Mouse (Mus musculus) urinary bladder, postnatal 10 days (tissue): ENCODE results near the gene Eif3g.

ENCODE experiments used
- DNase-seq: peaks from one replicate; pipeline ENCODE4 v3.0.0; 2022; ENCODE audit warnings: low spot score

Eif3g gene

GRCm38 (mm10) chr9:20898511-20899073 is at the start of gene Eif3g:
TSS of gene Eif3g (minus strand) at chr9:20898623.
- DNase-seq = peak; percentile 67

DNA sequence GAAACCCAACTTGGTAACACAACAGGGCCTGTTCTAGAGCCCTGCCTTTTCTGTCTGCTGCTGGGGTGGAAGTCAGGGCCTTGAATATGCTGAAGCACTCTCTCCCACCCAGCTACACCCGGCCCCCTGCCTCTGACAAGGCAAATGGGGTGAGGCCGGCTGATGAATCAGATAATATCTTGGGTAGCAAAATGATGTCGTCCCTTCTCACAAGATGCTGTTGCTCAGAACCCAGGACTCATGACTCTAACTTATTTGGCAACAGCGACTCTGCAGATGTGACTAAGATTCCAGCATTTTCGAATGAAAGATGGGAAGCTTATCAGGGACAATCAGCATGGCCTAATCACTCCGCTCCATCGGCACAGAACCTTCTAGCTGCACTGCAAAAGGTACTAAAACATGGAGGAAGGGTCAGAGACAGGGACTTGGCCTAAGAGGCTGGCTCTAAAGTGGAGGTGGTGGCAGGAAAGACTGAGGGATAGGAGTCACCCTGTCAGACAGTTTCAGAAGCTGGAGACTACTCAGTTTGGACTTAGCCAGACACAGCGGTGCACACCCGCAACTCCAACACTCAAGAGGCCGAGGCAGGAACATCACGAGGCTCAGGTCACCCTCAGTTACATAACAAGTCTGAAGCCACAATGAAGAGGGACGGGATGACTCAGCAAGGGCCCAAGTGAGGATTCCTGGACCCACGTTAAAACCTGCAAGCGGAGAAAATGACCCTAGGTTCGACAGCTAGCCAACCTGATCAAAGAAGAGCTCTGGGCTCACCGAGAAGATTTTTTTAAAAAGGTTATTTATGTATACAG is 47.9 kb upstream of the Eif3g start:
- DNase-seq = no peak

DNA sequence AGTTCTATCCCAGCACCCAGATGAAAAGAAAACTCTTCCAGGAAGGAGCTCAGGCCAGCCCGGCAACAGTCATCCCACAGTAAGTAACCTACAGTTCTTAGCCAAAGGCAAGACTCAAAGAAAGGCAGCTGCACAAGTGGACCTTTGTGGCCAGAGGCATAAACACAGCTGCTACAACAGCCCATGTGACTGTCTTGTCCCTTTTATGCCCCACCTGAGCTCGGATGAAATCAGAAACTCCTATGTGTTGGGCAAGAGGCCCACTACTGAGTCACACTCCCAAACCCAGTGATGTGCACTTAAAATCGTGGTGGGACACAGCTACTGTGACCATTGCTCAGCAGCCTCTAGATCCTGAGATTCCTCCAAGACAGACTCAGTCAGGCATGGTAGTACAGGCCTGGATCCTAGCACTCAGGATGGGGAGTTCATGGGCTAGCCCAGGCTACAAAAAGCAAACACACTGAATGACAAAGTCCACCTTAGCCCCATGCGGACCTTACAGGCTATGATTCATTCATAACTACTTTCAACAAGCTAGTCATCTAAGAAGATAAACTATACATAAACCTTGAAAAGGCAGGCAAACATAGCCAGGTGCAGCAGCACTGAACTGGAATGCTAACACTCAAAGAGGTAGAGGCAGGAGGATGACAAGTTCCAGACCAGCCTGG is 46.4 kb upstream of the Eif3g start:
- DNase-seq = no peak

- DNase-seq = no peak
Measured at GRCm38 (mm10) chr9:20943911-20944310, 45.5 kb upstream of the Eif3g start.

DNA sequence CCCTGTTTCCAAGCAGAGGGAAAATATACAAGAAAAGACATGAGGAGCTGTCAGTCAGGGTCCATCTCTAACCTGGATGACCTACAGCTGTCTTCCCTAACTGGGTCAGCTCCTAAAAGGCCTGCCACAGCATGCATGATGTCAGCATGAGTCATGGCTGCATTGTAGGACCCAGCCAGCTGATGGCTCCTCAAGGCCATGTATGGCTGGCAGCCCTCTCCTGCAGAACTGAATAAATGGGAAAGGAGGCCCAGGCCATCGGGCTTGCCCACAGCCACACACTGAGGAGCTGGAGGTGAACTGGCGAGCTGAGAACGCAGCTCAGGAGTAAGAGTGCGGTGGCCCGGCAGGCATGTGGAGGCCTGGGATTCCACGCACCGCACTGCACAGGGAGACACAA is 45.0 kb upstream of the Eif3g start:
- DNase-seq = no peak

- DNase-seq = no peak
Measured at GRCm38 (mm10) chr9:20923258-20923657, 24.8 kb upstream of the Eif3g start.

DNA sequence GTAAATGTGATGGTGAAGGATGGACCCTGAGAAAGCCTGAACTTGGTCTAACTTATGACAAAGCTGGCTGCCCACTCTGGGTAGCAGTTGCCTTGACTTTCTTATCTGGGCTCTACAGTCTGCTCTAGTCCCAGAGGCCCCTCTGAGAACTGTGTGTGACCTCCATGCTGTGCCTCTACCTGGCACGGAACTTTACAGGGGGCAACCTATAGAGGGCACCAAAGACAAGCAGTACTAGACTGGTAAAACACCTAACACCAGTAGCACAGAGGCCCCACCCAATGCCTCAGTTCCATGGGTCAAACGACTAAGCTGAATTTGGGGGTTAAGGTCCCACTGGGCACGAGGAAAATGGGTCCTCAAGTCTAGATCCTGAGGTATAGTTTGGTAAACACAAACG is 17.7 kb upstream of the Eif3g start:
- no peak for DNase-seq

DNA sequence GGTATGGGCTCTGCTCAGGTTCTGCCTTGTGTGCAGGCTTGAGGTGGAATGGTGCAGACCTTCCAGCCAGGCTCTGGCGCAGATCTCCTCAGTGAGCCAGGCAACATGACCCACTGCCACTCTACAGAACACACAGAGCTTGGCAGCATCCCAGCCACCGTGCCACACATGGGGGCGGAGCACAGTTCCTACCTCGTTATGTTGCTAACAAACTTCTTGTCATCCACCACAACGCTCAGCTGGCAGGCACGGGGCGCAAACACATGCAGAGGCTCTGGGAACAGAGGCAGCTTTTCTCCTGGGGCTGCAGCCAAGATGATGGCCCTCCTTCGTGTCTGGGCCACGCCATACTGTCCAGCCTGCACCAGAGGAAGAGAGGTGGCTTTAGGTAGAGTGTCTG is 11.5 kb upstream of the Eif3g start:
- DNase-seq = no peak

DNA sequence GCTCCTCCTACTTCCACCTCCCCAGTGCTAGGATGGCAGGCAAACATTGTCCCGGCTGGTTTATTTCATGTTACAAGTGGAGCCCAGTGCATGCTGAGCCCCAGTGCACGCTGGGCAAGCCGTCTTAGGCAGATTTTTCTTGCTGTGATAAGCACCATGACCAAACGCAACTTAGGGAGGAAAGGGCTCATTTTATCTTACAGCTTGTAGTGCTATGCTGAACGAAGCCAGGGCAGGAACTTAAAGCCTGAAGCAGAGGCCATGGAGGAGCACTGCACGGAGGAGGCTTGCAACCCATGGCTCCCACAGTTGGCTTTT is 3.7 kb upstream of the Eif3g start:
- no peak for DNase-seq

DNA sequence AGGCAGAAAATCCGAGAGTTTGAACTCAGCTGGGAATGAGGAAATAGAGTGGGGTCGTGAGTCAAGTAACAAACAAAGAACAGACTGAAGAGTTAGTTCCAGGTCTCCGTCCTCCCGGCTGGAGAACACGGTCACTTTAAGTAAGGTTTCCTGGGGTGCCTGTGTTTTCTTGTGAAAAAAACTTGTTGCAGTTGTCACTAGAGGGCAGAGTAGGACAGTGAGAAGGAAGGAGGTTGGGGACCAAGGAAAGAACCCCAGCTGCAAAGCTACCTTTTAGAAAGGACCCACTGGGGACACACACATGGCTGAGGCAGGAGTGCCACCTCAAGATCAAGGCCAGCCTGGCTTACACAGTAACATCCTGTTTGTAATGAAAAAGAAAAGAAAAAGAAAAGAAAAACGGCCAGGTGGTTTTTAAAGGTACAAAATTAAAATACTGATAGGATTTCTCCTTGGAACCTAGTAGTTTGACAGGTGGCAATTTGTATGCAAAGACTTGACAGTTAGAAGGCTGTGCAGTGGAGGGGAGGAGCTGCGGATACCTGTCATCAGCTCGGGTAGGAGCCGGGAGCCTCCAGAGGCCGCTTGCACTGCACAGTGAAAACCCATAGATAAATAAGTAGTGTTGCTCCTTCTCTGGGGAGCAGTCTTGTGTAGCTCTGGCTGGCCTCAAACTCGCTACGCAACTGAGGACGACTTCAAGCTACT is 3.2 kb upstream of the Eif3g start:
- no peak for DNase-seq

DNA sequence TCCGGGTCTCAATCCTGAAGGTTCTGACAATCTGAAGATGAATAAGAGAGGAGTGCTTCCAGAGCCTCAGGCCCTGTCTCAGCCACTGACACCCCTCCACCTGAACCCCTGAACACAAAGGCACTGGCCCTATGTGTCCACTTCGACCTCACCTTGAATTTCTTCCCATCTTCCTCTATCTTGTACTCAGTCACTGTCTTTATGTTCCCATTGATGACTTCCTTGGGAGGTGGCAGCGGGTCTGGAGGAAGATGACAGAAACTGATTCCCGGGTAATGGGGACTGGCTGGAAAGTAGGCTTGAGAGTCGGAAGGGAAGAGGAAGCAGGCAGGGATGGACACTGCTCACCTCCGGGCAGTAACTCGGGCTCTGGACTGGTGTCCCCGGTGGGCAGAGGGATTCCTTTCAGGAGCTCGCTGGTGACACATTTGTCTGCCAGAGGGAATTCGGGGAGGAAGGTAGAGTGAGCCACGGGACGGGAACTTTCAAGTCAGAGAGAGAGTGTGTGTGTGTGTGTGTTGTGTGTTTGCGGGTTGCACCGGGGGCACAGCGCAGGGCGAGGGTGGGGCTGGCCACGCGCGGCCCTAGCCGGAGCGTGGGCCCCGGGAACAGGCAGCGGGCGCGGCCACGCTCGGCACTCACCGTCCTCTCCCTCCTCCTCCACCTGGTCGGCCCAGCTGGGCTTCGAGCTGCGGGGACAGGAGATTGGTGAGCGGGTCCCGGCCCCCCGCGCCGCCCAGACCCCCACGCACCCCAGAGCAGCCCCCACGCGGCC is 500 bp downstream of the Eif3g start:
- no peak for DNase-seq

DNA sequence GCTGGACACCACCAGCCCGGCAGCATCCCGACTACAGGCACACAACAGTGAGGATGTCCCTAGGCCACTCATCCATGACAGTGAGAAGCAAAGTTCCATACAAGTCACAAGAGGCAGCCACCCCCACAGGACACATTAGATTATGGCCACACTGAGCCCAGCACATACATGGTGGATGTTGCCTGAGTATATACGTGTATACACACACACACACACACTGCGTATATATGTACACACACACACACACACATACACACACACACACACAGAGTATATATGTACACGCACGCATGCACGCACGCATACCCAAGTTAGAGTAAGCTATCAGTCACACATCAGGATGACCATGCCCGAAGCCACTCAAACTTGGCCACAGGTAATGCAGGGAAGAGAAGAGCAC is 3.0 kb downstream of the Eif3g start:
- no peak for DNase-seq

GRCm38 (mm10) chr9:20894629-20895028 is 3.8 kb downstream of the Eif3g start:
- no peak for DNase-seq

DNA sequence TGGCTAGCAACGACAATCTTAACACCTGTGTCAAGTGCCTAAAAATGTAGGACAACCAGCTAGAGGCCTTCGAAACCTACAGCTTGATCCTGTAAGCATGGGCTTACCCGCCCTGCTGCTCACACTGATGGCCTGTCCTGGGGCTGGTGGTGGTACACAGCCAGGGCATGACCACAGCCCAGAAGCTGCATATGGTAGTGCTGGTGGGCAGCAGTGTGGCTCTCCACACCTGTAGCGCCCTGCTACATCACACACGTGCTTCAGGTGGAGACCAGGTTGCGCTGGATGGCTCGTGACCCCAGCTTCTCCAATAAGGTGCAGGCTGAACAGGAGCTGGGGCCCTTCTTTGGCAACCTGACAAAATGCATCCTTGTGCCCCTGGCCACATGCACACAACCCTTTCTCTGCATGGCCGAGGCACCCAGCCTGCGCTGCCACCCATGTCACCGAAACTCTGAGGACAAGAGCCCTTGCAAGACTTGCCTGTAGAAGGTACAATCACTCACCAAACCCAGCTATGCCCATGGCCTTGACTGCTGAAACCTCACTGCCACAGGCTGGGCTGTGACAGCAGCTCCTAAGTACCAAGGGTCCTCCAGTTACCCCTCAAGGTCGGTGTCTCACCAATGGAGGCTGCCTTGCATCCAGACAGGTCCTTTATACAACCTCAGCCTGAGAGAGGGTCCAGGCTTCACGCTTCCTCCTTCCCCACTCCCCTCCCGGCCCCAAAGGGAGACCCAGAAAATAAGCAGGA is 4.7 kb downstream of the Eif3g start:
- no peak for DNase-seq

- no peak for DNase-seq
Measured at GRCm38 (mm10) chr9:20893069-20893468, 5.4 kb downstream of the Eif3g start.

DNA sequence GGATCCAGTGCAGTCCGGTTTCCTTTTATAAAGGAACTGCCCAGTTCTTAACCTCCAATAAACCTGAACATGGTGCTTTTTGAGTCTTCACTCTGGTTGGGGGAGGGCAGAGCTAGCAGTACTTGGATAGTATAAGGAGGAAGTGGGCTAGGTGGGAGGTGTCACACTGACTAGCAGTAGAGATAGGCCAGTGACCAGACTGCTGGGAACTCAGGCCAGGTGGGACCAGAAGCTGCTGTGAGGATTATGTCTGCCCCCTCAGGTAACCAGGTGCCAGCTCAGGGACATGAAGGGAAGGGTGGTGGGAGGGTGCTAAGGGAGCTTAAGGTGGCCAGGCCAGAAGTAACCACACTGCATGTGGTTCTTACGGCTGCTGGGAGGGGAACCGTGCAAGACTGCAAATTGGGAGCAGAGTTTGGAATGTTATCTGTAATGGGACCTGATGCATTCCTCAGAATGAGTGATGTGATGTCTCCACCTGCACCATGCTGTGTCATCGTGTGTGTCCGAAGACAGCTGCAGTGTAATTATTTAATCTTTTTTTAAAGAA is 6.2 kb downstream of the Eif3g start:
- DNase-seq = no peak

- no peak for DNase-seq
Measured at GRCm38 (mm10) chr9:20891339-20892103, 6.9 kb downstream of the Eif3g start.

DNA sequence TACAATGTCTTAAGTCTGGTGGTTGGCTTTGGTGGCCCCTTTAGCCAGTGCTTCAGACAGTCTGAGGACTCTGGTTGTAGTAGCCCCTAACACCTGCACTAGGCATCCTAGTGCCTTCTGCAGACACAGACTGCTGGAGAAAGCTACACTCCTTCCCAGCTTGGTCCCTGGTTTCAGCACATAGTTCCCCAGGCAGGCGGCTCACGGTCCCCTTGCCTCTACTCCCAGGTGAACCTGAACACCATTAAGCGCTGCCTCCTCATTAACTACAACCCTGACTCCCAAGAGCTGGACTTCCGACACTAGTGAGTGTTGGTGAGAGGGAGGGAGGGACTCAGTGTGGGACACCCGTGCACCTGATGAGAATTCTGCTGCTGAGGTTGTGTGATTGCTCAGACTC is 8.0 kb downstream of the Eif3g start:
- DNase-seq = no peak

DNA sequence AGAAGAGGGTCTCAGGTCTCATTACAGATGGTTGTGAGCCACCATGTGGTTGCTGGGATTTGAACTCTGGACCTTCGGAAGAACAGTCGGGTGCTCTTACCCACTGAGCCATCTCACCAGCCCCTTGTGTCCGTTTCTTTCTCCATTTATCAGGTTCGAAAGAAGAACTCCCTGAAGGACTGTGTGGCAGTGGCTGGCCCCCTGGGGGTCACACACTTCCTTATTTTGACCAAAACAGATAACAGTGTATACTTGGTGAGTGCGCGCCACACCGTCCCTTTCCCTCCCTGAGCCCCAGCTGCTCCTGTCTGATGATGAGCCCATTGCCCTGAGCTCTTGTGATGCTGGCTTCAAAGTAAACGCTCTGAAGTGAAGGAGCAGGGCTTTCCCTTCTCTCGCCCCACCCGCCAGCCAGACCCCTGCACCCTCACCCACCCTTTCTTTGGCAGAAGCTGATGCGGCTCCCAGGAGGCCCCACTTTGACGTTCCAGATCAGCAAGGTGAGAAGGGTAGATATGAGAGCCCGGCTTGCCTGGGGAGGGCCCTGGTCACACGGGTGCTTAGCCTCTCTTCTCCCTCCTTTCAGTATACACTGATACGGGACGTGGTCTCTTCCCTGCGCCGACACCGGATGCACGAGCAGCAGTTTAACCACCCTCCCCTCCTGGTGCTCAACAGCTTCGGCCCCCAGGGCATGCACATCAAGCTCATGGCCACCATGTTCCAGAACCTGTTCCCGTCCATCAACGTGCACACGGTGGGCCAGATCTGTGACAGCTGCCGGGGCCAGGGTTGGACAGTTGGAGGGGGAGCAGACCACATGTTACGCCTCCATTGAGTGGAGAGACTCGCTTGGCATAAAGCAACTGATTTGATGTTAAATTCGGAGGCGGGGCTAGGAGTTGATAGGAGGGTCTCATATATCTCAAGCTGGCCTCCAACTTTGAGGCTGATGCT is 9.0 kb downstream of the Eif3g start:
- DNase-seq = no peak
